Mouse (Mus musculus) MEL (cell line): ENCODE measurements around the gene Axdnd1. TPM values are rescaled to one million over a fixed set of nuclear protein-coding genes. Genes with fewer than 3 reads are reported as not detected.

Experiments used
- DNase-seq: peaks from one replicate; pipeline ENCODE4 v3.0.0; 2011; ENCODE audit warnings: low read depth, low spot score
- H3K27ac ChIP-seq: 2 replicates; pipeline ENCODE4 v1.5.1; 2012; ENCODE audit warnings: low read depth, mild to moderate bottlenecking, control low read depth, low read length, moderate library complexity; ENCODE audit not compliant: control insufficient read depth
- H3K27me3 ChIP-seq, 2 experiments: fragments of 150-350 bp in 1 of 2; sonication (generic) in 1 of 2; 2 replicates each; pipeline ENCODE4 v1.6.1; 2012; ENCODE audit warnings: low read length in 2 of 2, mild to moderate bottlenecking in 2 of 2, improper control_type of control experiment in 1 of 2, moderate library complexity in 1 of 2; ENCODE audit not compliant: insufficient read depth in 2 of 2, control insufficient read depth in 1 of 2
- H3K36me3 ChIP-seq, 2 experiments: 2 replicates each; pipeline ENCODE4 v1.6.1; 2012 to 2014; ENCODE audit warnings: low read length in 2 of 2, improper control_type of control experiment in 1 of 2, inconsistent platforms in 1 of 2, mild to moderate bottlenecking in 1 of 2; ENCODE audit not compliant: insufficient read depth in 2 of 2, control insufficient read depth in 1 of 2
- H3K4me1 ChIP-seq, 2 experiments: fragments of 150-350 bp in 1 of 2; sonication (generic) in 1 of 2; 2 replicates each; pipeline ENCODE4 v1.6.1; 2012; ENCODE audit warnings: low read length in 2 of 2, improper control_type of control experiment in 1 of 2, mild to moderate bottlenecking in 1 of 2; ENCODE audit not compliant: insufficient read depth in 2 of 2, control insufficient read depth in 1 of 2
- H3K4me3 ChIP-seq, 2 experiments: fragments of 150-350 bp in 1 of 2; sonication (generic) in 1 of 2; 2 replicates each; pipeline ENCODE4 v1.5.1; 2012; ENCODE audit warnings: low read depth in 2 of 2, low read length in 2 of 2, mild to moderate bottlenecking in 2 of 2, moderate library complexity in 2 of 2, control low read depth in 1 of 2, improper control_type of control experiment in 1 of 2; ENCODE audit not compliant: control insufficient read depth in 1 of 2, insufficient read depth in 1 of 2
- H3K79me2 ChIP-seq: 2 replicates; pipeline ENCODE4 v1.6.1; 2012; ENCODE audit warnings: mild to moderate bottlenecking, low read length, moderate library complexity; ENCODE audit not compliant: control insufficient read depth, poor library complexity, insufficient read depth
- H3K9ac ChIP-seq: 2 replicates; pipeline ENCODE4 v1.6.1; 2012; ENCODE audit warnings: low read depth, mild to moderate bottlenecking, control low read depth, low read length, moderate library complexity; ENCODE audit not compliant: control insufficient read depth, poor library complexity, severe bottlenecking
- H3K9me3 ChIP-seq: fragments of 150-350 bp; sonication (generic); replicated peaks from 2 replicates; pipeline ENCODE4 v1.6.1; 2012; ENCODE audit warnings: mild to moderate bottlenecking, low read length, improper control_type of control experiment, moderate library complexity; ENCODE audit not compliant: insufficient read depth
- BHLHE40 ChIP-seq: IDR thresholded peaks from 2 replicates; pipeline ENCODE4 v1.6.1; 2012; ENCODE audit warnings: low read depth, mild to moderate bottlenecking, inconsistent platforms, low read length, improper control_type of control experiment, borderline replicate concordance
- CHD2 ChIP-seq: IDR thresholded peaks from 2 replicates; pipeline ENCODE4 v1.6.1; 2011; ENCODE audit warnings: low read length, improper control_type of control experiment
- ELF1 ChIP-seq: IDR thresholded peaks from 2 replicates; pipeline ENCODE4 v1.6.1; 2014; ENCODE audit warnings: low read depth, mild to moderate bottlenecking, inconsistent platforms, low read length, improper control_type of control experiment, moderate library complexity
- EP300 ChIP-seq, 2 experiments: IDR thresholded peaks; 2 replicates each; pipeline ENCODE4 v1.6.1; 2011; ENCODE audit warnings: improper control_type of control experiment in 2 of 2, low read length in 2 of 2, low read depth in 1 of 2, mild to moderate bottlenecking in 1 of 2
- GATA1 ChIP-seq: IDR thresholded peaks from 2 replicates; pipeline ENCODE4 v1.6.1; 2011; ENCODE audit warnings: low read depth, low read length, improper control_type of control experiment
- JUND ChIP-seq: IDR thresholded peaks from 2 replicates; pipeline ENCODE4 v1.6.1; 2011; ENCODE audit warnings: low read depth, mild to moderate bottlenecking, improper control_type of control experiment, low read length
- KAT2A ChIP-seq: conservative IDR thresholded peaks from 2 replicates; pipeline ENCODE4 v1.6.1; 2012; ENCODE audit warnings: low read depth, low read length, improper control_type of control experiment, inconsistent platforms
- MAFK ChIP-seq: IDR thresholded peaks from 2 replicates; pipeline ENCODE4 v1.6.1; 2011; ENCODE audit warnings: low read depth, mild to moderate bottlenecking, low read length, improper control_type of control experiment, borderline replicate concordance
- MAX ChIP-seq: IDR thresholded peaks from 2 replicates; pipeline ENCODE4 v1.6.1; 2011; ENCODE audit warnings: low read length, improper control_type of control experiment
- MXI1 ChIP-seq: IDR thresholded peaks from 2 replicates; pipeline ENCODE4 v1.6.1; 2011; ENCODE audit warnings: mild to moderate bottlenecking, low read depth, low read length, improper control_type of control experiment
- MYB ChIP-seq: IDR thresholded peaks from 2 replicates; pipeline ENCODE4 v1.6.1; 2011; ENCODE audit warnings: mild to moderate bottlenecking, low read depth, low read length, improper control_type of control experiment
- MYC ChIP-seq: IDR thresholded peaks from 2 replicates; pipeline ENCODE4 v1.6.1; 2011; ENCODE audit warnings: low read depth, mild to moderate bottlenecking, low read length, improper control_type of control experiment, moderate library complexity
- NELFE ChIP-seq: IDR thresholded peaks from 2 replicates; pipeline ENCODE4 v1.6.1; 2011; ENCODE audit warnings: low read depth, low read length, improper control_type of control experiment
- NRF1 ChIP-seq: IDR thresholded peaks from 2 replicates; pipeline ENCODE4 v1.6.1; 2014; ENCODE audit warnings: low read depth, mild to moderate bottlenecking, inconsistent platforms, low read length, improper control_type of control experiment, moderate library complexity; ENCODE audit not compliant: poor library complexity, insufficient read depth, severe bottlenecking
- POLR2A ChIP-seq, 2 experiments: IDR thresholded peaks; 2 replicates each; pipeline ENCODE4 v1.6.1; 2011 to 2012; ENCODE audit warnings: low read length in 2 of 2, mild to moderate bottlenecking in 2 of 2, control low read depth in 1 of 2, improper control_type of control experiment in 1 of 2, low read depth in 1 of 2, moderate library complexity in 1 of 2; ENCODE audit not compliant: control insufficient read depth in 1 of 2, insufficient read depth in 1 of 2, poor library complexity in 1 of 2
- POLR2AphosphoS5 ChIP-seq: IDR thresholded peaks from 2 replicates; pipeline ENCODE4 v1.6.1; 2012; ENCODE audit warnings: low read depth, borderline replicate concordance, mild to moderate bottlenecking, inconsistent platforms, low read length, moderate library complexity, mixed read lengths
- RAD21 ChIP-seq: IDR thresholded peaks from 2 replicates; pipeline ENCODE4 v1.6.1; 2011; ENCODE audit warnings: mild to moderate bottlenecking, low read depth, low read length, improper control_type of control experiment
- RCOR1 ChIP-seq: IDR thresholded peaks from 2 replicates; pipeline ENCODE4 v1.6.1; 2012; ENCODE audit warnings: low read depth, mild to moderate bottlenecking, inconsistent platforms, low read length, improper control_type of control experiment
- SIN3A ChIP-seq: IDR thresholded peaks from 2 replicates; pipeline ENCODE4 v1.6.1; 2012; ENCODE audit warnings: low read length, improper control_type of control experiment, inconsistent platforms
- SMC3 ChIP-seq: IDR thresholded peaks from 2 replicates; pipeline ENCODE4 v1.6.1; 2011; ENCODE audit warnings: low read depth, low read length, improper control_type of control experiment
- TCF12 ChIP-seq: IDR thresholded peaks from 2 replicates; pipeline ENCODE4 v1.6.1; 2014; ENCODE audit warnings: low read depth, mild to moderate bottlenecking, inconsistent platforms, low read length, improper control_type of control experiment, moderate library complexity
- USF1 ChIP-seq: IDR thresholded peaks from 2 replicates; pipeline ENCODE4 v1.6.1; 2014; ENCODE audit warnings: low read depth, mild to moderate bottlenecking, inconsistent platforms, low read length, improper control_type of control experiment, moderate library complexity
- USF2 ChIP-seq, 2 experiments: IDR thresholded peaks; 2 replicates each; pipeline ENCODE4 v1.6.1; 2011 to 2012; ENCODE audit warnings: improper control_type of control experiment in 2 of 2, low read length in 2 of 2, borderline replicate concordance in 1 of 2, inconsistent platforms in 1 of 2, low read depth in 1 of 2, mild to moderate bottlenecking in 1 of 2; ENCODE audit not compliant: insufficient read depth in 1 of 2
- ZMIZ1 ChIP-seq: IDR thresholded peaks from 2 replicates; pipeline ENCODE4 v1.6.1; 2012; ENCODE audit warnings: low read depth, mild to moderate bottlenecking, inconsistent platforms, low read length, improper control_type of control experiment, moderate library complexity
- ZNF384 ChIP-seq: IDR thresholded peaks from 2 replicates; pipeline ENCODE4 v1.6.1; 2012; ENCODE audit warnings: low read depth, mild to moderate bottlenecking, inconsistent platforms, low read length, improper control_type of control experiment
- polyA plus RNA-seq, 2 experiments: library from polyadenylated mRNA; stranded (reverse) in 1 of 2; unstranded in 1 of 2; fragments of >175 nt in 1 of 2; fragments of >200 nt in 1 of 2; gene quantifications; 2 replicates each; pipeline versions ENCODE4 v1.2.1 to v1.2.4; 2012; ENCODE audit warnings: low replicate concordance in 2 of 2, low read depth in 1 of 2; ENCODE audit not compliant: insufficient read length in 2 of 2, insufficient read depth in 1 of 2, missing spikeins in 1 of 2
- total RNA-seq: library from RNA; depleted of rRNA; stranded (reverse); fragments of 300-350 nt; gene quantifications from 2 replicates; pipeline ENCODE4 v1.2.3, GENCODE M21; 2012

The Axdnd1 gene
- total and polyA plus RNA-seq, 3 experiments = 0.08 to 0.29 TPM; not detected in 1

GRCm38 (mm10) chr1:156459690-156460089, 38.7 kb upstream of the Axdnd1 start:
- peaks cover 0 to 8% of the 10 kb centered on the region in 2 experiments; a peak in 2 of 4 replicates for H3K36me3 ChIP-seq
- no peak overlapping the region for H3K9ac ChIP-seq
- H3K4me1 ChIP-seq = peaks cover 0 to 8% of the 10 kb centered on the region in 2 experiments; a peak in 3 of 4 replicates
- H3K27ac ChIP-seq = no peak overlapping the region
- DNase-seq = peak; percentile 49
- no peaks in the 10 kb centered on the region for H3K9me3 ChIP-seq
- TF ChIP-seq MAFK (no peak), USF2 (IDR thresholded peaks at IDR 0.05; ENCODE audit: borderline replicate concordance in 1 of 2, insufficient read depth in 1 of 2, low read depth in 1 of 2, low read length in 2 of 2) (no peak), CHD2 (no peak), BHLHE40 (no peak), MYB (no peak), POLR2AphosphoS5 (no peak), USF1 (no peak), EP300 (IDR thresholded peaks at IDR 0.05; ENCODE audit: low read depth in 1 of 2, low read length in 2 of 2) (no peak), ZMIZ1 (no peak), NELFE (no peak), ELF1 (peak; percentile 54; the same call in 1 of the 2 replicates), GATA1 (no peak), MAX (peak; percentile 47; the same call in 1 of the 2 replicates), SMC3 (no peak), POLR2A (IDR thresholded peaks at IDR 0.05; ENCODE audit: control insufficient read depth in 1 of 2, insufficient read depth in 1 of 2, low read depth in 1 of 2, low read length in 2 of 2, poor library complexity in 1 of 2) (no peak), MYC (0 out of 2 replicates have a peak, but pooled peaks have one; percentile 37), TCF12 (no peak), NRF1 (no peak), MXI1 (peak; percentile 53), KAT2A (no peak), JUND (no peak), RCOR1 (no peak), ZNF384 (no peak), RAD21 (no peak), SIN3A (no peak)
- TF ChIP-seq, all 39 proteins: peak for 4
- Histone ChIP-seq H3K79me2 (no peaks in the 10 kb centered on the region), H3K4me3 (no peak overlapping the region), H3K27me3 (no peaks in the 10 kb centered on the region)
